Mouse (Mus musculus) c-Kit-positive CD71-negative TER-119-negative erythroid progenitor cells, embryonic 14.5 days (primary cell): ENCODE results near the gene Fgfrl1.
A peak's percentile ranks its signal among the peaks of the same experiment; 100 is the strongest.

ENCODE experiments used
- DNase-seq: peaks from one replicate; pipeline ENCODE4 v3.0.0-alpha.2; 2013; ENCODE audit warnings: low read depth

The Fgfrl1 gene

GRCm38 (mm10) chr5:108700346-108700745 is 8.2 kb downstream of the Fgfrl1 start:
- no peak for DNase-seq

GRCm38 (mm10) chr5:108701341-108702021 is 9.3 kb downstream of the Fgfrl1 start:
- DNase-seq = no peak

GRCm38 (mm10) chr5:108703754-108704626 is 11.8 kb downstream of the Fgfrl1 start:
- no peak for DNase-seq

- DNase-seq = no peak
Measured at GRCm38 (mm10) chr5:108707758-108708157, 15.6 kb downstream of the Fgfrl1 start.

- DNase-seq = no peak
Measured at GRCm38 (mm10) chr5:108708419-108708818, 16.2 kb downstream of the Fgfrl1 start.

GRCm38 (mm10) chr5:108708981-108709731 is 17.0 kb downstream of the Fgfrl1 start:
- no peak for DNase-seq

- no peak for DNase-seq
Measured at GRCm38 (mm10) chr5:108711968-108712367, 19.8 kb downstream of the Fgfrl1 start.

- no peak for DNase-seq
Measured at GRCm38 (mm10) chr5:108713096-108713495, 20.9 kb downstream of the Fgfrl1 start.

GRCm38 (mm10) chr5:108713691-108714090 is 21.5 kb downstream of the Fgfrl1 start:
- DNase-seq = no peak

GRCm38 (mm10) chr5:108714149-108714548 is 22.0 kb downstream of the Fgfrl1 start:
- DNase-seq = no peak

GRCm38 (mm10) chr5:108715974-108716373 is 23.8 kb downstream of the Fgfrl1 start:
- no peak for DNase-seq

- DNase-seq = no peak
Measured at GRCm38 (mm10) chr5:108718051-108718450, 25.9 kb downstream of the Fgfrl1 start.

- DNase-seq = no peak
Measured at GRCm38 (mm10) chr5:108719761-108720160, 27.6 kb downstream of the Fgfrl1 start.

- DNase-seq = no peak
Measured at GRCm38 (mm10) chr5:108724006-108724405, 31.8 kb downstream of the Fgfrl1 start.

GRCm38 (mm10) chr5:108726557-108727248 is 34.5 kb downstream of the Fgfrl1 start:
- peak; percentile 41 for DNase-seq

- DNase-seq = no peak
Measured at GRCm38 (mm10) chr5:108727425-108727824, 35.2 kb downstream of the Fgfrl1 start.

GRCm38 (mm10) chr5:108741844-108742243 is 49.7 kb downstream of the Fgfrl1 start:
- DNase-seq = no peak

- no peak for DNase-seq
Measured at GRCm38 (mm10) chr5:108742596-108742995, 50.4 kb downstream of the Fgfrl1 start.

GRCm38 (mm10) chr5:108743856-108744255 is 51.7 kb downstream of the Fgfrl1 start:
- peak; percentile 41 for DNase-seq

- DNase-seq = no peak
Measured at GRCm38 (mm10) chr5:108744629-108745028, 52.4 kb downstream of the Fgfrl1 start.

- DNase-seq = no peak
Measured at GRCm38 (mm10) chr5:108750328-108751210, 58.4 kb downstream of the Fgfrl1 start.
